Mouse (Mus musculus): ENCODE data around the gene Sycp1.

DNA sequence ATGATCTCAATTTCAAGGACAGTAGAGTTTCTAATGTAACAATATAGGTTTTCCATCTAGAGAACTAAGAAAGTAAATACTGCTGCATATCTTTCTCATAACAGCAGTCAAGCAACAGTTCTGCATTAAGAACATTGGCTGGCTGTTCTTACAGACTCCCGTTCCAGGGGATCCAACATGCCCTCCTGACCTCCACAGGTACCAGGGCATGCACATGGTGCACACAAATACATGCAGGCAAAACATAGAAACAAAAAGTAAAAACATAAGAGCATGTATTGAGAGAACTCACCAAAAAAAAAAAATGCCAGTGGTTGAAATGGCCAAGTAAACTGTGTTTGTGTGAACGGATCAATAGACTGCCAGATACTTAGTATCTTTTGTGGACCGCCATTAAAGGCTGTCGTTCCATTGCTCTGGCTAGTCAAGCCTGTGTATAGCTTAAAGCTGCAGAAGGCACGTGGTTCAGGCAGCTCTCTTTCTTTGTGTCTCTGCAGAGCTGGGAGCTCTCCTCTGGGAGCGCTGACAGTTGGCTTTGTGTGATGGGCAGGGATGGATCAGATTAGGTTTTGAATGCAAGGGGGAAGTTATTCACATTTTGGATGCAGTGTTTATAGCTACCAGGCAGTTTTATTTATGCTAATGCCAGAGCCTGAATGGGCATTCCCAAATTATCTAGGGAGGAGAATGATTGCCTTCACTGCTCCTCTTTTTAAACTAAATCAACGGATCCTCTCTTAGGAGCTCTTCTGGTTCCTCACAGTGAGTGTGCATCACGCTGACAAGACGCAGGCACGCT lies 43.8 kb upstream of the Sycp1 start:
- TF ChIP-seq SIN3A (IDR thresholded peaks at IDR 0.05; ENCODE audit: low read length) (no peak), CTCF (conservative IDR thresholded peaks at IDR 0.05 in 1 of 2, IDR thresholded peaks at IDR 0.05 in 1 of 2; ENCODE audit: low read depth in 2 of 2, low read length in 2 of 2) (no peak), POLR2A (IDR thresholded peaks at IDR 0.05; ENCODE audit: low read depth, low read length) (no peak), MAFK (IDR thresholded peaks at IDR 0.05; ENCODE audit: insufficient replicate concordance, low read length) (no peak), EP300 (IDR thresholded peaks at IDR 0.05; ENCODE audit: low read length) (no peak), MAZ (IDR thresholded peaks at IDR 0.05; ENCODE audit: low read depth, low read length) (no peak), HCFC1 (IDR thresholded peaks at IDR 0.05; ENCODE audit: low read depth, low read length) (no peak), ZMIZ1 (IDR thresholded peaks at IDR 0.05; ENCODE audit: low read depth, low read length) (no peak), CHD1 (IDR thresholded peaks at IDR 0.05; ENCODE audit: low read depth, low read length) (no peak), KAT2A (IDR thresholded peaks at IDR 0.05; ENCODE audit: insufficient replicate concordance, low read length) (no peak), MAX (IDR thresholded peaks at IDR 0.05; ENCODE audit: low read length) (no peak), UBTF (IDR thresholded peaks at IDR 0.05; ENCODE audit: low read depth, low read length) (no peak), ZC3H11A (IDR thresholded peaks at IDR 0.05; ENCODE audit: low read depth, low read length) (no peak), TBP (conservative IDR thresholded peaks at IDR 0.05; ENCODE audit: low read depth, low read length) (no peak)

All from CH12.LX (cell line).